Mouse (Mus musculus): ENCODE measurements at regions not wholly inside any gene's neighbourhood (a gene's known extent, or its start where the extent isn't known, plus 50 kb on each side); places are given as distances from the start of the nearest gene placed in this dataset.

DNA sequence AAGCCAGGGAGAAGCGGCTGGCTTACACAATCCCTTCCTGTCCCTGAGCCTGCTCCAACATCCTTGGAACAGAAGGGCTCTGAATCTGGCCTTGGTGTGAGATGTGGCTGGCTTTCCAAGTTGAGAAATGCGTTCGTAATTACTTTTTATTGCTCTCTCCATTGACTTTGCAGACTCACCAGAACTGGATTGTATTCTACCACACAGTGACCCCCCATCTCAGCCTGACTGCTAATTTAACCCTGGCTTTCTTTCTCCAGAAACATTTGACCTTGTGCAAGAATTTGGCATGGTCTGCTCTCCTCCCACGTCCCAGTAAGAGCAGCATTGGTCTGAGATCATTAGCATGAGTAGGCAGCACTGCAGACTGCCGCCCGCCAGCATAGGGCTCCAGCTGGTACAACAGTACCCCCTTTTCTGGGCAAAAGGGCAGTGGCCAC lies 210.2 kb downstream of the Cd47 start:
- TF ChIP-seq CTCF (IDR thresholded peaks at IDR 0.05) (no peak), POLR2A (IDR thresholded peaks at IDR 0.05; ENCODE audit: insufficient read depth, low read depth, low read length) (no peak)
